Mouse (Mus musculus) cerebellum, postnatal 4 days (tissue): ENCODE measurements around the gene Asb10.
A peak's percentile ranks its signal among the peaks of the same experiment; 100 is the strongest.

Experiments
- DNase-seq, 2 experiments: peaks; one replicate each; pipeline ENCODE4 v3.0.0; 2022; ENCODE audit warnings: low spot score in 2 of 2, mixed read lengths in 1 of 2

The Asb10 gene

GRCm38 (mm10) chr5:24536511-24536910 lies 4.3 kb downstream of the Asb10 start:
- no peak for DNase-seq

GRCm38 (mm10) chr5:24535731-24536130 lies 5.0 kb downstream of the Asb10 start:
- DNase-seq: no peak

DNA sequence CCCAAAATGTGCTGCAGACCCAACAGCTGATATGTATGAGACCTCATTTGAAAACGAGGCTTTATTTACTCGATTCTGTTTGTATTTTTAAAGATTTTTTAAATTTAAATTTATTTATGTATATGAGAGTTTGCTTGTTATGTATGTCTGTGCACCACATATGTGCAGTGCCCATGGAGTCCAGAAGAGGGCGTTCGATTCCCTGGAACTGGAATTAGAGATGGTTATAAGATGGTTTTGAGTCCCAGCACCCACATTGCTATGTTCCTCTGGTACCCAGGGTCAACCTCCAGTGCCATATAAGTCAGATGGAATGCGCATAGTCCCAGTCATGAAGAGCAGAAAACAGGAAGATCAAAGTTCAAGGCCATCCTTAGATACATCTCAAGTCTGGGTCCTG lies 6.5 kb downstream of the Asb10 start:
- DNase-seq: no peak

GRCm38 (mm10) chr5:24533391-24533790 lies 7.4 kb downstream of the Asb10 start:
- no peak for DNase-seq

GRCm38 (mm10) chr5:24530042-24530689 lies 10.6 kb downstream of the Asb10 start:
- peak; percentile 92 to 96 for DNase-seq

DNA sequence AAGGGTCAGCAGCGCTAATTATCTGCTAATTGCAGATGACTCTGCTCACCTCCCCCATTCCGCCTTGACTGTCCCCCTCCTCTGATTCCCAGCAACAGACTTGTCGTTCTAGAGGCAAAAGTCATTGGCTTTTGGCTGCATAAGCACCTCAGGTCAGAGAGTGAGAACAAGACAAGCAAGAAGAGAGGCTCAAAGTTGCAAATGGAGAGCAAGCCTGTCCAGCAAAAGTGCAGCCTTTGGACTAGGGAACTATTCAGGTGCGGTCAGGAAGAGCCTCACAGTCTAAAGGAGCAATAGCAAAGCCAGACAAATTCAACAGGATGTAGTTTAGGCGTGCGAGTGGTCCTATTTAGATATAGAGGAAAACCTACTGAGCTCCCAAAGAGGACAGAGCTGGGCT lies 13.0 kb downstream of the Asb10 start:
- DNase-seq: no peak

GRCm38 (mm10) chr5:24526889-24527230 lies 13.9 kb downstream of the Asb10 start, which contains the start of gene Gbx1:
Gene Gbx1, minus strand, starts transcription at chr5:24527202.
- DNase-seq: no peak

DNA sequence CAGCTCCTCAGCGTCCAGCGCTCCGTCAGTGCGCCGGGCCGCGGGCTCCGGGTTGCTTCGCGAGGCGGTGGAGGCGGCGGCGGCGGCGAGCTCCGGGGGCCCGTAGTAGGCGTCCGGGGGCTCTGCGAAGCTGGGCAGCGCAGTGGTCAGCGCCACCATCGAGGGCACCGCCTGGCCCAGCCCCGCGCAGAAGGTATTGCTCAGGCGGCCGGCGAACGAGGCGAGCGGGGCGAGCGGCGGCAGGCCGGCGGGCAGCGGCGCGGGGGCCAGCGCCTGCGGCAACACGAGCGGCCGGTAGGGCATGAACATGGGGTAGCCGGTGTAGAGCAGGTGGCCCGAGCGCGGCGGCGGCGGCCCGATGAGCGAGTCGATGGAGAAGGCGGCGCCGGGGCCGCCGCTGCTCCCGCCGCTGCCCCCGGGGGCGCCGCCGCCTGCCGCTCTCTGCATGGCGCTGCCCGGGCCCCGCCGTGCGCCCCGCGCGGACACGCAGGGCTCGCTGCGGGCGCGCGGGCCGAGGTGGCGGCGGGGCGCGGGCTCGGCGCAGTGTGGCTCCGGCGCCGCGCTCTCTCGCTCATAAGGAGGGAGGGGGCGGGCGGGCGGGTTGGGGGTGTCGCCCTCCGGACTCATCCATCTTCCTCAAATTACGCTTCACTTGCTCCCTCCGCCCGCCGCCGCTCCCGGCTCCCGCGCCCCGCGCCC lies 14.4 kb downstream of the Asb10 start:
- no peak for DNase-seq

DNA sequence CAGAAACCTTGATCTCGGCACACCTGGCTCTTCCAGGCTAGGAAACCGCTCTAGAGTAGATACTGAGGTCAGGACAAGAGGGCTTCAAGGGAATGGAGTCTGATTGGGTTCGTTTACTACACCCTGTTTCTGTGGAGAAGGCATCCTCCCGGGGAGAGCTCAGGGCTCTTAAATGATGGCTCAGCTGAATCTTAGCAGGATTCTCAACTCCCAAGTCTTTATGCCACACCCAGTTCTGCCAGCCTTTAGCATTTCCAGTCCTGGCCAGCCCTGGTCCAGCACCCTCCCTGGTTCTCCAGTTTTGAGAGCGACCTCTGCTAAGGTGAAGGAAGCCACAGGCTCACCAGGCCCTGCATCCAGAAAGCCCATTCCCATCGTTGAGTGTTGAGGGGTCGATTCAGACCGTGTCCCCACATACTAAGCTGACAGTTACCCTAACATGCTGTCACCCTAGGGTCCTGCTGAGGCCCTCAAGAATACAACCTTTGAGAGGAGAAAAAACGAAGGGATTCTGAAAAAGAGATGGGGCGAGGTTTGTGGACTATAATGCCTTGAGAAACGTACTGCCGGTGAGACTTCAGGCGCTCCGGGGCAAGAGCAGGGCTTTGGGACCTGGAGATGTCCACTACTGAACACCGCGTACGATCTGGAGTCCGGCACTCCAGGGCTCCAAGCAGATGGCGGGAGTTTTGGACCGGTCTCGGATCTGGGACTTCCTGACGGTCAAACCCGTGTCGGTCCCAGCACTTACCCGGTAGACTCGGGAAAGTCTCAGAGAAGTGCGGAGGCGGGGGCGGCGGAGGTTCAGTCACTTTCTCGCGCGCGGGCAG lies 15.2 kb downstream of the Asb10 start:
- DNase-seq: no peak

DNA sequence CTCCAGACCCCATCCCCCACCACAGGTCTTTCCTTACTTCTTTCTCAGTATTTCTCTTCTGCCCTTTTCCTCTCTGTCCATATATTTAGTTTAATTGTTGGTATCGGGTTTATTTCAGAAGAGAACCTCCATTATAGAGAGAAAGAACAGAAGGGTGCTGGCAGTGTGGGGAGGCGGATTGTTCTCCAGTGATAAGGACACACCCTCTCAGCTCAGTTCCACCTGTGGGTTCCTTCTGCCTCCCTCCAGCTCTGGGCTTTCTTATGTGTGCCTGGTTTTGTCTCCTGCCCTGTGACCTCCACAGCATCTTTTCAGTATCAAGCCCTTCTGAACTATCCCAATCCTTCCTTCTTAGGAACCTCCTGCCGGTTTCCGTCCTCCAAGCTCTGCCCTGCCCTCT lies 16.3 kb downstream of the Asb10 start:
- no peak for DNase-seq

GRCm38 (mm10) chr5:24523806-24524205 lies 17.0 kb downstream of the Asb10 start:
- DNase-seq: no peak

DNA sequence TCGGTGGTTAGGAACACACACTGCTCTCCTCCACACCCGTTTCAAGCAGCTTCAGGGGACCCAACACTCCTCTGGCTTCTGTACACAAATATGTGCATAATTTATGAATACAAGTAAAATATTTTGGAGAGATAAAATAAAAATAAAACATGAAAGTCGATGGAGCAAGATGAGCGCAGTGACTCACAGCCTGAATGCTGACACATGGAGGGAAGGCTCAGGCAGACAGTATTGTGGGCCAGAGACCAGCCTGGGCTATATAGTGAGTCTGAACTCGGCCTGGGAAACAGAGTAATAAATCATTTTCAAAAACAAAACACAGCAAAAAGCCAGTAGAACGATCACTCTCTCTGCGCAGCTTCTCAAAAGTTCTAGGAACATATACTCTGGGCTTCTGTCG lies 19.4 kb downstream of the Asb10 start:
- no peak for DNase-seq

- no peak for DNase-seq
These were observed 28.5 kb downstream of the Asb10 start for GRCm38 (mm10) chr5:24512271-24512670.

DNA sequence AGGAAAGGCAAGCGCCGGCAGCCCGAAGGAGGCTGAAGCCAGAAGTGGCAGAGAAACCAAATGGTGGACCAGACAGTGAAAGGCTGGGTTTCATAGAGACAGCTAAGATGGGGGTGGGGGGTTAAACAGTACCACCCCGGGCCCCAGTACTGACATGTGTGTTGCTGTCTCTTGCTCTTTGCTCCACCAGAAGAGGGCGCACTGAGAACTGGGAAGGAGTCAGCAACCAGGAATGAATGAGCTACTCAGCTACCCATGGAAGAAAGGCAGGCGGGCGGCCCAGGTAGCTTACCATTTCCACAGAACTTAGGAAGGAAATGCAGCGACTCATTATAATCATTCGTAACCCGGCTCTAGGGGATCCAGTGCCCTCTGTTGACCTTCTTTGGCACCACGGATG lies 30.1 kb downstream of the Asb10 start:
- no peak for DNase-seq

GRCm38 (mm10) chr5:24508406-24508805 lies 32.4 kb downstream of the Asb10 start:
- no peak for DNase-seq

- DNase-seq: no peak
These were observed 35.3 kb downstream of the Asb10 start for GRCm38 (mm10) chr5:24505513-24505912.

DNA sequence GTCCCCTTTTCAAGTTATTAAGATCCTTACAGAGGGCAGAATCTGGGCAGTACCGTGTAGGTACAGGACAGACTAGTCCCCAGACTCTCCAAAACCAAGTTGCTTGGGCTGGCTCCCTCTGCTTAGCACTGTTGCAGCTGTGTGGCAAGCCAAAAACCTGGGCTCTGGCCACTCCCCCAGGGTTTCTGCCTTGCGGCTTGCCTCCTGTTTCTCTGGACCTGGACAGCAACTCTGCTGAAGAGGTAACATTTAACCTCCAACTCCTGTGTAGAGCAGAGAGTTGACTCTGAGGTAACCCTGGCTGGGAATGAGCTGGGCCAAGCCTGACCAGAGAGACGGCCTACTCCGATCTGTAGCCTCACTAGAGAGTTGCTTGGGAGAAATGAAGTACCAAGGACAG lies 38.0 kb downstream of the Asb10 start:
- no peak for DNase-seq

GRCm38 (mm10) chr5:24500851-24501250 lies 39.9 kb downstream of the Asb10 start:
- DNase-seq: peak in 1 of 2 experiments; percentile 75

- DNase-seq: no peak
These were observed 41.7 kb downstream of the Asb10 start for GRCm38 (mm10) chr5:24499113-24499512.

- no peak for DNase-seq
These were observed 43.3 kb downstream of the Asb10 start for GRCm38 (mm10) chr5:24497526-24497925.

- no peak for DNase-seq
These were observed 44.0 kb downstream of the Asb10 start for GRCm38 (mm10) chr5:24496756-24497155.

DNA sequence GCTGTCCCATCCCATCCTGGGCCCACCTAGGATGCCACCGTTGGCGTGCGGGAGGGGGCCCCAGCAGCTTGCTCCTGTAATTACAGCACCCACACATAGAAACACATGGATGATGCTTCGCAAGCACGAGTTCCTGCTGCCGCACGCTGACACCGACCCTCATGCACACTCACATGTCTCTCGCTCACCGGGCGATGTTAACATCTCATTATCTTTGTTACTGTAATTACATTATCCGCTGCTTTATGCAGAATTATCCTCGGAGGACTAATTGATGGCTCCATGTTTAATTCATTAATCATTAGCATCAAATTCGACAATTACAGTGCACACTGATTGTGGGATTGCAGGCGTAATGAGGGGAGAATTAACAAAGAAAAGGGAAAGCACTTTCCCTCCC lies 45.8 kb downstream of the Asb10 start:
- DNase-seq: no peak
